Mouse (Mus musculus) cerebellum, adult 11 months (tissue): ENCODE data around the gene Hdac9.

Experiments used
- DNase-seq: peaks from one replicate; pipeline ENCODE4 v3.0.0; 2022

Hdac9 gene

GRCm38 (mm10) chr12:34201471-34201870 is 715.4 kb downstream of the Hdac9 start:
- DNase-seq: no peak

GRCm38 (mm10) chr12:34200030-34200446 is 716.9 kb downstream of the Hdac9 start:
- DNase-seq: no peak

GRCm38 (mm10) chr12:34195155-34195828 is 721.6 kb downstream of the Hdac9 start:
- DNase-seq: no peak

- no peak for DNase-seq
These were observed 722.8 kb downstream of the Hdac9 start for GRCm38 (mm10) chr12:34194116-34194515.

- no peak for DNase-seq
These were observed 725.6 kb downstream of the Hdac9 start for GRCm38 (mm10) chr12:34191246-34191645.

- DNase-seq: no peak
These were observed 738.0 kb downstream of the Hdac9 start for GRCm38 (mm10) chr12:34178931-34179330.

- no peak for DNase-seq
These were observed 740.1 kb downstream of the Hdac9 start for GRCm38 (mm10) chr12:34176790-34177189.

GRCm38 (mm10) chr12:34173036-34173435 is 743.9 kb downstream of the Hdac9 start:
- no peak for DNase-seq

GRCm38 (mm10) chr12:34170601-34171000 is 746.3 kb downstream of the Hdac9 start:
- DNase-seq: no peak

GRCm38 (mm10) chr12:34165674-34166073 is 751.2 kb downstream of the Hdac9 start:
- DNase-seq: no peak

- DNase-seq: no peak
These were observed 760.6 kb downstream of the Hdac9 start for GRCm38 (mm10) chr12:34156301-34156700.

GRCm38 (mm10) chr12:34155740-34156139 is 761.2 kb downstream of the Hdac9 start:
- DNase-seq: no peak

GRCm38 (mm10) chr12:34154757-34155156 is 762.1 kb downstream of the Hdac9 start:
- DNase-seq: no peak

GRCm38 (mm10) chr12:34151336-34151735 is 765.6 kb downstream of the Hdac9 start:
- DNase-seq: no peak

GRCm38 (mm10) chr12:34142743-34143142 is 774.2 kb downstream of the Hdac9 start:
- no peak for DNase-seq

- no peak for DNase-seq
These were observed 803.6 kb downstream of the Hdac9 start for GRCm38 (mm10) chr12:34113336-34113735.

- no peak for DNase-seq
These were observed 823.9 kb downstream of the Hdac9 start for GRCm38 (mm10) chr12:34092953-34093352.

GRCm38 (mm10) chr12:34091851-34092250 is 825.0 kb downstream of the Hdac9 start:
- no peak for DNase-seq

GRCm38 (mm10) chr12:34087292-34087942 is 829.5 kb downstream of the Hdac9 start:
- no peak for DNase-seq

- no peak for DNase-seq
These were observed 839.9 kb downstream of the Hdac9 start for GRCm38 (mm10) chr12:34076981-34077380.

GRCm38 (mm10) chr12:34075805-34076509 is 840.9 kb downstream of the Hdac9 start:
- DNase-seq: no peak

GRCm38 (mm10) chr12:34052508-34052907 is 864.4 kb downstream of the Hdac9 start:
- DNase-seq: no peak

- DNase-seq: no peak
These were observed 864.9 kb downstream of the Hdac9 start for GRCm38 (mm10) chr12:34052036-34052435.

- DNase-seq: no peak
These were observed 865.8 kb downstream of the Hdac9 start for GRCm38 (mm10) chr12:34051112-34051511.
